Comparison of ENCODE assay signal across 8 mouse cellular contexts in the genomic region with DNA sequence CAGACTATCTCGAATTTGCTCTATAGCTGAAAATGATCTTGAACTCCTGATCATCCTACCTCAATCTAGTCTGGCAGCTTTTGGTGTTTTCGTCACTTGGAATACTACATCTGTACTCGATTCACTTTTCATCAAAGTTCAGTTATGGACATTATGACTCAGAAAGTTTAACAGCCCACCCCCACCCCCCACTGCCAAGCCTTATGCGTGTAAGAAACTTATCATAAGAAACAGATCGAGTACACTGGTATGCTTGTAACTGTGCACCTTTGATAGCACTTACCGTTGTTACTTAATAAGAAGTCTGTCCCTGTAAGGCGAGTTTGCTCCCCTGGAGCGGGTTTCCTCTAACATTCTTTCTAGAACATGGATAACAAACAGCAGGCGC. TPM values are rescaled to one million over a fixed set of nuclear protein-coding genes. Genes with fewer than 3 reads are reported as not detected.
A peak's percentile ranks its signal among the peaks of the same experiment; 100 is the strongest.
DNase-seq lines count a peak whose midpoint lies in the region; ATAC-seq and TF ChIP-seq lines count a peak whose summit lies in the region.

No protein-coding gene starts in this region.

- peak overlapping the region; percentile 86 for H3K9ac ChIP-seq in embryonic facial prominence, embryonic 11.5 days (replicated peaks; ENCODE audit: low read length)
- peak overlapping the region; percentile 91 for H3K9ac ChIP-seq in neural tube, embryonic 13.5 days

- peak overlapping the region; percentile 82 for H3K4me2 ChIP-seq in embryonic facial prominence, embryonic 11.5 days (ENCODE audit: low read depth, low read length)
- peak overlapping the region; percentile 99 for H3K4me2 ChIP-seq in neural tube, embryonic 13.5 days

- no peak for DNase-seq in lung, adult 2 months
- DNase-seq in lung, postnatal 4 days, result no peak
- DNase-seq in embryonic facial prominence, embryonic 11.5 days (ENCODE audit: low spot score), result no peak
- DNase-seq in limb, embryonic 10.5 days (ENCODE audit: low spot score), result no peak
- no peak for DNase-seq in retina, postnatal 1 day
- DNase-seq in adrenal gland, postnatal 14 days, result no peak
- no peak for DNase-seq in adipocyte (ENCODE audit: low spot score)

- H3K9me3 ChIP-seq in embryonic facial prominence, embryonic 11.5 days (replicated peaks; ENCODE audit: control insufficient read depth, low read length), result no peaks in the 10 kb centered on the region
- no peaks in the 10 kb centered on the region for H3K9me3 ChIP-seq in limb, embryonic 10.5 days (replicated peaks)
- no peaks in the 10 kb centered on the region for H3K9me3 ChIP-seq in neural tube, embryonic 13.5 days

- no peaks in the 10 kb centered on the region; the same call in 1 of the 2 replicates for H3K36me3 ChIP-seq in embryonic facial prominence, embryonic 11.5 days (replicated peaks; ENCODE audit: control insufficient read depth, insufficient read depth, low read depth, low read length)
- peaks cover 16% of the 10 kb centered on the region for H3K36me3 ChIP-seq in limb, embryonic 10.5 days
- peaks cover 14% of the 10 kb centered on the region for H3K36me3 ChIP-seq in neural tube, embryonic 13.5 days

- TF ChIP-seq CTCF in lung, adult 2 months (IDR thresholded peaks at IDR 0.05; ENCODE audit: insufficient read depth, low read length), result no peak

- TF ChIP-seq POLR2A in lung, adult 2 months (IDR thresholded peaks at IDR 0.05; ENCODE audit: borderline replicate concordance, extremely low read depth, low read depth, low read length), result no peak

- no peaks in the 10 kb centered on the region for H3K27me3 ChIP-seq in embryonic facial prominence, embryonic 11.5 days (ENCODE audit: control insufficient read depth, insufficient read depth, low read length)
- H3K27me3 ChIP-seq in limb, embryonic 10.5 days (ENCODE audit: low read depth, poor library complexity, severe bottlenecking), result no peaks in the 10 kb centered on the region
- H3K27me3 ChIP-seq in neural tube, embryonic 13.5 days, result no peaks in the 10 kb centered on the region

- H3K4me3 ChIP-seq in lung, adult 2 months (replicated peaks; ENCODE audit: extremely low read depth, low read depth, low read length), result peak overlapping the region; percentile 68
- peak overlapping the region; percentile 93 for H3K4me3 ChIP-seq in embryonic facial prominence, embryonic 11.5 days (ENCODE audit: low read depth, low read length)
- H3K4me3 ChIP-seq in limb, embryonic 10.5 days, result peak overlapping the region; percentile 97
- H3K4me3 ChIP-seq in neural tube, embryonic 13.5 days, result peak overlapping the region; percentile 95

- H3K4me1 ChIP-seq in lung, adult 2 months (ENCODE audit: control insufficient read depth, insufficient read depth, low read length), result peaks cover 8% of the 10 kb centered on the region
- H3K4me1 ChIP-seq in embryonic facial prominence, embryonic 11.5 days (ENCODE audit: control insufficient read depth, insufficient read depth, low read length), result no peaks in the 10 kb centered on the region; the same call in 1 of the 2 replicates
- peaks cover 34% of the 10 kb centered on the region for H3K4me1 ChIP-seq in limb, embryonic 10.5 days
- H3K4me1 ChIP-seq in neural tube, embryonic 13.5 days (replicated peaks), result peaks cover 32% of the 10 kb centered on the region

- peak overlapping the region; percentile 35; the same call in 1 of the 2 replicates for H3K27ac ChIP-seq in embryonic facial prominence, embryonic 11.5 days (replicated peaks; ENCODE audit: low read depth, low read length)
- H3K27ac ChIP-seq in limb, embryonic 10.5 days, result peak overlapping the region; percentile 90
- peak overlapping the region; percentile 85 for H3K27ac ChIP-seq in neural tube, embryonic 13.5 days (replicated peaks)

- no peak; the same call in 1 of the 2 replicates for ATAC-seq in embryonic facial prominence, embryonic 11.5 days (replicated peaks; ENCODE audit: insufficient number of reproducible peaks, low FRiP score, low TSS enrichment, low read depth)
- ATAC-seq in neural tube, embryonic 13.5 days (ENCODE audit: low read depth), result no peak

- 21% methylated on average over 9 of the region's 9 CpGs for WGBS in lung, adult 2 months
- 34% methylated on average over 9 of the region's 9 CpGs for WGBS in embryonic facial prominence, embryonic 11.5 days
- WGBS in limb, embryonic 10.5 days, result 39% methylated on average over 9 of the region's 9 CpGs
- 34% methylated on average over 9 of the region's 9 CpGs for WGBS in neural tube, embryonic 13.5 days

RNA-seq across cellular contexts. Expression of gene Coro7, which starts 3.6 kb away (rescaled TPM):
- polyA plus RNA-seq in lung, adult 2 months (2012; rRNA removed), result 60.6 and 60.9 TPM in 2 replicates
- polyA plus RNA-seq in embryonic facial prominence, embryonic 11.5 days (2014; fragmentation: Nextera tagmentation; extraction: Ambion mirVana), result 12.2 and 12.8 TPM in 2 replicates
- 21.8 and 22.9 TPM in 2 replicates for polyA plus RNA-seq in limb, embryonic 10.5 days (2016; fragmentation: Nextera tagmentation; extraction: Ambion mirVana)
- 27.9 and 33.5 TPM in 2 replicates for polyA plus RNA-seq in neural tube, embryonic 13.5 days (2015; fragmentation: Nextera tagmentation; extraction: Ambion mirVana)
- 33.6 and 38.7 TPM in 2 replicates for total RNA-seq in adrenal gland, postnatal 14 days (2021)

RNA-seq across cellular contexts. Expression of gene Nmral1, which starts 36.0 kb away (rescaled TPM):
- 4.4 and 5.2 TPM in 2 replicates for polyA plus RNA-seq in lung, adult 2 months (2012; rRNA removed)
- polyA plus RNA-seq in embryonic facial prominence, embryonic 11.5 days (2014; fragmentation: Nextera tagmentation; extraction: Ambion mirVana), result 190 and 192 TPM in 2 replicates
- 264 and 277 TPM in 2 replicates for polyA plus RNA-seq in limb, embryonic 10.5 days (2016; fragmentation: Nextera tagmentation; extraction: Ambion mirVana)
- polyA plus RNA-seq in neural tube, embryonic 13.5 days (2015; fragmentation: Nextera tagmentation; extraction: Ambion mirVana), result 55.5 and 57.2 TPM in 2 replicates
- 7.2 and 11.0 TPM in 2 replicates for total RNA-seq in adrenal gland, postnatal 14 days (2021)

RNA-seq across cellular contexts. Expression of gene Hmox2, which starts 43.0 kb away (rescaled TPM):
- polyA plus RNA-seq in lung, adult 2 months (2012; rRNA removed), result 21.3 and 32.1 TPM in 2 replicates
- polyA plus RNA-seq in embryonic facial prominence, embryonic 11.5 days (2014; fragmentation: Nextera tagmentation; extraction: Ambion mirVana), result 110 and 114 TPM in 2 replicates
- polyA plus RNA-seq in limb, embryonic 10.5 days (2016; fragmentation: Nextera tagmentation; extraction: Ambion mirVana), result 93.7 and 101 TPM in 2 replicates
- polyA plus RNA-seq in neural tube, embryonic 13.5 days (2015; fragmentation: Nextera tagmentation; extraction: Ambion mirVana), result 102 and 108 TPM in 2 replicates
- 93.2 and 99.1 TPM in 2 replicates for total RNA-seq in adrenal gland, postnatal 14 days (2021)

RNA-seq across cellular contexts. Expression of gene Dnaja3, which starts 43.4 kb away (rescaled TPM):
- 16.1 and 21.2 TPM in 2 replicates for polyA plus RNA-seq in lung, adult 2 months (2012; rRNA removed)
- polyA plus RNA-seq in embryonic facial prominence, embryonic 11.5 days (2014; fragmentation: Nextera tagmentation; extraction: Ambion mirVana), result 56.9 and 58.3 TPM in 2 replicates
- polyA plus RNA-seq in limb, embryonic 10.5 days (2016; fragmentation: Nextera tagmentation; extraction: Ambion mirVana), result 64.1 and 70.2 TPM in 2 replicates
- polyA plus RNA-seq in neural tube, embryonic 13.5 days (2015; fragmentation: Nextera tagmentation; extraction: Ambion mirVana), result 55.7 and 59.2 TPM in 2 replicates
- total RNA-seq in adrenal gland, postnatal 14 days (2021), result 166 and 173 TPM in 2 replicates

RNA-seq across cellular contexts. Expression of gene Vasn, which starts 43.4 kb away (rescaled TPM):
- 86.4 and 91.1 TPM in 2 replicates for polyA plus RNA-seq in lung, adult 2 months (2012; rRNA removed)
- polyA plus RNA-seq in embryonic facial prominence, embryonic 11.5 days (2014; fragmentation: Nextera tagmentation; extraction: Ambion mirVana), result 10.9 and 14.1 TPM in 2 replicates
- polyA plus RNA-seq in limb, embryonic 10.5 days (2016; fragmentation: Nextera tagmentation; extraction: Ambion mirVana), result 22.5 and 28.3 TPM in 2 replicates
- 6.7 TPM in 2 replicates for polyA plus RNA-seq in neural tube, embryonic 13.5 days (2015; fragmentation: Nextera tagmentation; extraction: Ambion mirVana)
- total RNA-seq in adrenal gland, postnatal 14 days (2021), result 11.4 and 14.9 TPM in 2 replicates

Comparison
In these comparisons a context has a peak if more than half of its experiments do, and no peak if none do; other contexts are left out.
1. H3K27ac ChIP-seq: peak in every context shown above with its lines; median percentile 90 in limb, embryonic 10.5 days; 85 in neural tube, embryonic 13.5 days; 35 in embryonic facial prominence, embryonic 11.5 days.